Mouse (Mus musculus) midbrain, embryonic 10.5 days (tissue): ENCODE results near the gene Tulp1. TPM values are rescaled to one million over a fixed set of nuclear protein-coding genes. Genes with fewer than 3 reads are reported as not detected.
"Not testable (repeated sequence)": the region's sequence is repeated elsewhere in the genome, so short reads cannot be mapped to it uniquely, and the experiment has no call there.

Experiments used
- DNase-seq: peaks from one replicate; pipeline ENCODE4 v3.0.0-alpha.2; 2017; ENCODE audit warnings: low spot score
- H3K27ac ChIP-seq: fragments of 300-500 bp; sonication (generic); replicated peaks from 2 replicates; pipeline ENCODE4 v1.5.1; 2016; ENCODE audit warnings: mild to moderate bottlenecking
- H3K27me3 ChIP-seq: fragments of 300-500 bp; sonication (generic); 2 replicates; pipeline ENCODE4 v1.6.1; 2016; ENCODE audit warnings: low read depth, mild to moderate bottlenecking; ENCODE audit not compliant: poor library complexity, severe bottlenecking
- H3K36me3 ChIP-seq: fragments of 300-500 bp; sonication (generic); 2 replicates; pipeline ENCODE4 v1.6.1; 2016; ENCODE audit warnings: mild to moderate bottlenecking, moderate library complexity
- H3K4me1 ChIP-seq: fragments of 300-500 bp; sonication (generic); 2 replicates; pipeline ENCODE4 v1.6.1; 2016
- H3K4me3 ChIP-seq: fragments of 300-500 bp; sonication (generic); 2 replicates; pipeline ENCODE4 v1.5.1; 2016; ENCODE audit warnings: mild to moderate bottlenecking, moderate library complexity
- H3K9me3 ChIP-seq: fragments of 300-500 bp; sonication (generic); replicated peaks from 2 replicates; pipeline ENCODE4 v1.6.1; 2016; ENCODE audit warnings: mild to moderate bottlenecking
- WGBS: fragments of 180-500 bp; shearing (Covaris S2); methylation state at CpG from one replicate; pipeline ENCODE4 v1.1.7; 2016; 5-methylcytosine and 5-hydroxymethylcytosine counted together
- polyA plus RNA-seq: library from polyadenylated mRNA; unstranded; fragments of >200 nt; fragmentation: Nextera tagmentation; extraction: Ambion mirVana; gene quantifications from 2 replicates; pipeline ENCODE4 v1.2.1, GENCODE M21; 2016

Gene Tulp1
- polyA plus RNA-seq = 2.8 and 5.0 TPM in 2 replicates

DNA sequence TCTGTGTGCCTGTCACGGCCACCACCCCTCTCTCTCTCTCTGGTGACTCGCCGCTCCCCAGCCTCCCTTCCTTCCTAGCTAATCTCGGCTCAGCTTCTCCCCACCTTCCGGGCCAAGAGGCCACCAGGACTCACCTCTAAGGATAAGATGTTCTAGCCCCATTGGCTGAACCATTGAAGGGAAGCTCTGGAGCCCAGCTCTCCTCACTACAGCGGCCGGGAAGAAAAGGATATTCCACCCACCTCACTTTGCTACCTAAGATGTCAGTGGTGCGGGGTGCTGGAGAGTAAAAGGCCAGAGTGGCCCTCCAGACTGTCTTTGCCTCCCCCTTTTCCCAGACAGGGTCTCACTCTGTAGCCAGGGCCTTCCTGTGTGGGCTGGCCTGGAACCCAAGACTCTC lies at the start of gene Tulp1:
Gene Tulp1 (minus strand): TSS at position 101 of the 400 bp plus-strand sequence.
- Histone ChIP-seq H3K4me1 (peaks cover 31% of the 10 kb centered on the region), H3K9me3 (no peaks in the 10 kb centered on the region), H3K4me3 (peak within 1 kb of the TSS; percentile 55), H3K36me3 (no peaks in the 10 kb centered on the region), H3K27ac (no peak within 1 kb of the TSS), H3K27me3 (peaks cover 68% of the 10 kb centered on the region)
- WGBS = 12% methylated on average over 8 of the region's 8 CpGs
- no peak for DNase-seq

- no peak for DNase-seq
- no peak overlapping the region for H3K27ac ChIP-seq
- H3K9me3 ChIP-seq = no peaks in the 10 kb centered on the region
- H3K4me1 ChIP-seq = no peaks in the 10 kb centered on the region
- 90% methylated on average over 10 of the region's 10 CpGs for WGBS
- H3K36me3 ChIP-seq = peaks cover 62% of the 10 kb centered on the region
- H3K27me3 ChIP-seq = no peaks in the 10 kb centered on the region
- H3K4me3 ChIP-seq = no peak overlapping the region
Measured at GRCm38 (mm10) chr17:28411381-28411960, 46.4 kb upstream of the Tulp1 start.

DNA sequence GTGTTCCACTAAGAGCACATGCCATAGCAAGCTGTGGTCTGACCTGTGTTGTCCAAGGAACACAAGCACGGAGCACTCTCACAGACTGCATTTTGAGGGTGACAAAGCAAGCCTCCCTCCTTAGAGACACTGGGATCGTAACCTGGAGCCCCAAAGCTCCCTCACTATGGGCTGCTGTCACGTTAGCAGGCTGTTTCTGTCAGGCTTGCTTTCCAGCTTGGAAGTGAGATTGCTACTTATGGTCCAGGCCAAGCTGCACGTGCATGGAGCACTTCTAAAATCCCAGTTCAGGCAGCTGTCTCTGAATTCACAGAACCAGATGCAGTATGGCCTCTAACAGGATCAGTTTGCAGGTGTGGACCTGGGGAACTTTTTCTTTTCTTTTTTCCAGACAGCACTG lies 45.7 kb upstream of the Tulp1 start:
- Histone ChIP-seq H3K4me3 (no peak overlapping the region), H3K9me3 (0 out of 2 replicates have a peak, but pooled peaks cover under 1% of the 10 kb centered on the region), H3K27ac (no peak overlapping the region), H3K36me3 (peaks cover 67% of the 10 kb centered on the region), H3K4me1 (no peaks in the 10 kb centered on the region), H3K27me3 (no peaks in the 10 kb centered on the region)
- DNase-seq = no peak
- WGBS = 94% methylated on average over 4 of the region's 4 CpGs

DNA sequence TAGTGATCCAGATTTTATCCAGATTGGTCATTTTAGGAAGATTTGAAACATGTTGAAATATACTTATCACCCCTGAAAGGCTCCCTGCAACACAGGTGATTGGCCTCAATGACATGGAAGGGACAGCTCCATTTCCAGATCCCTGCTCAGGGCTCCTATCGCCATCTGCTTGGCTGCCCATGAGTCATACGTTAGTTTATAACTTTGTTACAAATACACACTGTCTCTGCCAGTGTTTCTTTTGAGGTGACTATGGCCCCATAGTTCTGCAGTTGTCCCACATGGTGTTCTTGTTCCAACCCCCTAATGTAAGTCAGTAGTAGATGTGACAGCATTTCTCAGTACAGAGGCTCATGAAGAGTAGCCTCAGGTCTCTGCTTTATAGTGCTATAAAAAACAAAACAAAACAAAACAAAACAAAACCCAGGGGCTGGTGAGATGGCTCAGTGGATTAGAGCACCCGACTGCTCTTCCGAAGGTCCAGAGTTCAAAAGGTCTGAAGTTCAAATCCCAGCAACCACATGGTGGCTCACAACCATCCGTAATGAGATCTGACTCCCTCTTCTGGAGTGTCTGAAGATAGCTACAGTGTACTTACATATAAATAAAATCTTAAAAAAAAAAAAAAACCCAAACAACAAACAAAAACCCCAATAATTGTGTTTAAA lies 43.4 kb upstream of the Tulp1 start:
- no peaks in the 10 kb centered on the region for H3K27me3 ChIP-seq
- H3K4me3 ChIP-seq = no peak overlapping the region
- 0 out of 2 replicates have a peak, but pooled peaks cover 4% of the 10 kb centered on the region for H3K9me3 ChIP-seq
- 81% methylated on average over 5 of the region's 5 CpGs for WGBS
- H3K27ac ChIP-seq = no peak overlapping the region
- no peaks in the 10 kb centered on the region for H3K4me1 ChIP-seq
- H3K36me3 ChIP-seq = peaks cover 69% of the 10 kb centered on the region
- DNase-seq = no peak

DNA sequence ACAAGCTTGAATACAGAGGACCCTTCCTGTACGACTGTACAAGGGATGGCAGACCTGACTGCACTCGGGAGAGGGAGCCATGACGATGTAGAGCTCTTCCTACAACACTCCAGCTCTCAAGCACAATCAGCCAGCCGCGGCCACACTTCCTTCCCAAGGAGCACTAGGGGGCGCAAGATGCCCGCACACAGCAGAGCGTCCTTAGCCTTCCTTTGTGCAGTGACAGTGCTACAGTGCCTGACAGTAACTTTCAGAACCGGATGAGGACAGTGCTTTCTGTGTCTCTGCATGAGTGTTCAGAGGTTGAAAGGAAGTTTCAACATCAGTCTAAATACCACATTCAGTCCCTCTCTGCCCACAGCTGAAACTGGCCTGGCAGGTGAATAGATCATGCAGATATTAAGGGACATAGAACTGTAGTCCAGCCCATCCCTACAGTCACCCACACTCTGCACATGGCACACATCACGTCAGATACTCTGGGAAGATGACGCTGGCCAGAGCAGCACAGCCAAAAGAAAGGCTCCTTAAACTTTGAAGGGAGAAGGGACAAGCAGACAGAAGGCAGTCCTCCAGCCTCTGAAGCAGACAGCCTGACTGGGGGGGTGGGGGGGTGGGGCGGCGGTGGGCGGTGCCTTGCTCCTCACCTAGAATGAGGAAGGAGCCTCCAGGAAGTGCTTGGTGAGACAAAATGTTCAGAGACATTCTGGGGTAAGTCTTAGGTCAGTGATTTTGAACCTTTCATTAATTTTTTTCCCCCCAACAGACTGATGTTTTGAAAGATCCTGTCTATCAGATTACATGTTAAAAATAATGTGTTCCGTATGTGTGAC lies 42.6 kb upstream of the Tulp1 start:
- H3K27me3 ChIP-seq = no peaks in the 10 kb centered on the region
- H3K36me3 ChIP-seq = peaks cover 68% of the 10 kb centered on the region
- 52% methylated on average over 15 of the region's 15 CpGs for WGBS
- H3K4me1 ChIP-seq = no peaks in the 10 kb centered on the region
- H3K27ac ChIP-seq = no peak overlapping the region
- 0 out of 2 replicates have a peak, but pooled peaks cover 4% of the 10 kb centered on the region for H3K9me3 ChIP-seq
- DNase-seq = peak; percentile 71
- no peak overlapping the region for H3K4me3 ChIP-seq

- DNase-seq = no peak
- H3K27ac ChIP-seq = no peak overlapping the region
- peaks cover 71% of the 10 kb centered on the region for H3K36me3 ChIP-seq
- 0 out of 2 replicates have a peak, but pooled peaks cover 4% of the 10 kb centered on the region for H3K9me3 ChIP-seq
- 88% methylated on average over 7 of the region's 7 CpGs for WGBS
- no peak overlapping the region for H3K4me3 ChIP-seq
- H3K27me3 ChIP-seq = no peaks in the 10 kb centered on the region
- H3K4me1 ChIP-seq = no peaks in the 10 kb centered on the region
Measured at GRCm38 (mm10) chr17:28406471-28406870, 41.4 kb upstream of the Tulp1 start.

DNA sequence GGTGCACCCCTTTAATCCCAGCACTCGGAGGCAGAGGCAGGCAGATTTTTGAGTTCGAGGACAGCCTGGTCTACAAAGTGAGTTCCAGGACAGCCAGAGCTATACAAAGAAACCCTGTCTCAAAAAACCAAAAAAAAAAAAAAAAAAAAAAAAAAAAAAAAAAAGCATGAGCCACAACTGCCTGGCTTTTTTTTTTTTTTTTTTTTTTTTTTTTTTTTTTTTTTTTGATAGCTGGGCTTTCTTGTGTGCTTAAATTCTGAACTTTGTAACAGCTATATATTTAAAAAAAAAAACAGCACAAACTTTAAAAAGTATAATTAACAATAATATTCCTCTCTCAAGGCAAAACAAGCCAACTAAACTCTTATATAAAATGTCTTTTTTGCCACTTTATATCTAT lies 39.7 kb upstream of the Tulp1 start:
- H3K4me3 ChIP-seq, H3K27me3 ChIP-seq, DNase-seq, H3K27ac ChIP-seq, H3K4me1 ChIP-seq, H3K9me3 ChIP-seq: not testable (repeated sequence)
- whole genome bisulfite sequencing = 91% methylated on average over 2 of the region's 2 CpGs
- peaks cover 71% of the 10 kb centered on the region for H3K36me3 ChIP-seq

GRCm38 (mm10) chr17:28404301-28404700 lies 39.3 kb upstream of the Tulp1 start:
- 95% methylated on average over 11 of the region's 11 CpGs for WGBS
- Histone ChIP-seq H3K4me3 (no peak overlapping the region), H3K27me3 (no peaks in the 10 kb centered on the region), H3K27ac (no peak overlapping the region), H3K9me3 (0 out of 2 replicates have a peak, but pooled peaks cover 4% of the 10 kb centered on the region), H3K36me3 (peaks cover 75% of the 10 kb centered on the region), H3K4me1 (no peaks in the 10 kb centered on the region)
- no peak for DNase-seq

GRCm38 (mm10) chr17:28394994-28395393 lies 30.0 kb upstream of the Tulp1 start:
- Histone ChIP-seq H3K27me3 (no peaks in the 10 kb centered on the region), H3K4me1 (peaks cover 10% of the 10 kb centered on the region), H3K36me3 (peaks cover 29% of the 10 kb centered on the region), H3K4me3 (no peak overlapping the region), H3K9me3 (no peaks in the 10 kb centered on the region), H3K27ac (no peak overlapping the region)
- no peak for DNase-seq
- 87% methylated on average over 7 of the region's 7 CpGs for WGBS

GRCm38 (mm10) chr17:28394051-28394765 lies 29.2 kb upstream of the Tulp1 start:
- no peak for DNase-seq
- Histone ChIP-seq H3K36me3 (peaks cover 21% of the 10 kb centered on the region), H3K27ac (no peak overlapping the region), H3K9me3 (no peaks in the 10 kb centered on the region), H3K4me1 (peaks cover 10% of the 10 kb centered on the region), H3K4me3 (no peak overlapping the region), H3K27me3 (0 out of 2 replicates have a peak, but pooled peaks cover 4% of the 10 kb centered on the region)
- WGBS = 89% methylated on average over 15 of the region's 15 CpGs

GRCm38 (mm10) chr17:28391568-28392432 lies 26.8 kb upstream of the Tulp1 start:
- WGBS = 11% methylated on average over 22 of the region's 25 CpGs
- H3K27ac ChIP-seq = no peak overlapping the region; the same call in 1 of the 2 replicates
- H3K4me3 ChIP-seq = peak overlapping the region; percentile 23
- peaks cover 25% of the 10 kb centered on the region for H3K27me3 ChIP-seq
- peak; percentile 21 for DNase-seq
- H3K9me3 ChIP-seq = no peaks in the 10 kb centered on the region
- H3K36me3 ChIP-seq = no peaks in the 10 kb centered on the region
- H3K4me1 ChIP-seq = peaks cover 17% of the 10 kb centered on the region
